Mouse (Mus musculus): ENCODE results near the gene Atoh7. TPM values are rescaled to one million over a fixed set of nuclear protein-coding genes. Genes with fewer than 3 reads are reported as not detected.
A peak's percentile ranks its signal among the peaks of the same experiment; 100 is the strongest.
"Not testable (repeated sequence)": the region's sequence is repeated elsewhere in the genome, so short reads cannot be mapped to it uniquely, and the experiment has no call there.

The Atoh7 gene
- total RNA-seq (2022) = under 1 TPM in 1 of 4 experiments, not detected in 3; 0.46 TPM

GRCm38 (mm10) chr10:63099521-63099920, at the start of gene Atoh7:
Atoh7 (plus strand) TSS chr10:63099651.
- no peak for DNase-seq (ENCODE audit: low spot score in 2 of 2)

DNA sequence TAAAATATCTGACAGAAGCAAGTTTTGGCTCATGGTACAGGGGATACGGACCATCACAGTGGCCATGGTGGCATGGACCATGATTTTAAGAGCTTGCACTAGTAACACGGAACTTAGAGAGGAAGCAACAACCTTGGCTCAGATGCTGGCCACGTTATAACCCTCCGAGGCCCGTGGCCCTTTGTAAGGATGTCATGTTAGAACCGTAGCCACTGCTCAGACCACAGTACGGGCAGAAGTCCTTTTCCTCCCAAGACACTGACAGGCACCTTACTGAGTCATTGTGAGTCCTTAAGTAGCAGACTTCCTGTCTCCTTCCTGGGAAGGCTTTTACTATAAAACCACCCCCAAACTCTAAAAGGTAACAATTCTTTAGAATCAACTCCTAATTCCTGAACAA, 48.2 kb upstream of the Atoh7 start:
- no peak for DNase-seq (ENCODE audit: low spot score in 2 of 2)

DNA sequence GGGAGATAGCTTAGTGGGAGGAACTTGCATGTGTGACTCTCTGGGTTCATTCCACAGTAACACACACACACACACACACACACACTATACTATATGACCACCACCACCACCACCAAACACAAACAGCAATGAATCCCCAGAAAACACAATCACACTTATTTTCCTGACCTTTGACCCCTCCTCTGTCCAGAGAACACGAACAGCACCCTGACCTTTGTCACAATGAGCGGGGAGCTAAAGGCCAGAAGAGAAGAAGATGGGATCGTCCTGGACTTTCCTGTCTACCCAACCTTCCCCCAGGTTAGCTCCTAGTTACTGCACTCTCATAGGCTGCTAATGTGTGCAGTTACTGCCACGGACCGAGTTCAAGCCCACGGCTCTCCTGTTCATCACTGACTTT, 47.4 kb upstream of the Atoh7 start:
- no peak for DNase-seq (ENCODE audit: low spot score in 2 of 2)

- DNase-seq (ENCODE audit: low spot score in 2 of 2) = no peak
Observed at GRCm38 (mm10) chr10:63053007-63053406, 46.4 kb upstream of the Atoh7 start.

DNA sequence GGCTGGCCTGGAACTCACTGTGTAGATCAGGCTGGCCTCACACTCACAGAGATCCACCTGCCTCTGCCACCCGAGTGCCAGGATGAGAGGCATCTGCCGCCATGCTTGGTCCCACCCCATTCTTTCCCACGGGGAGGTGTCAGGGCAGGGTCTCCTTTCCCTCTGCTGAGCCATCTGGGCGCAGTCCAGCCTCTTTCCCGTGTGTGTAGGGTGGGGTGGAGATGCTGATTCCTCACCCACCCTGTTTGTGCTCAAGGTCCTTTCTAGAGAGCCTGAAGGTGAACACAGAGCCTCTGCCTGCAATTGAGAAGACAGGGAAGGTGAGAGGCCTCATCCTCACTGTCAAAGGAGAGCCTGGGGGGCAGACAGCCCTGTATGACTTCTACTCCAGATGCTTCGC, 45.4 kb upstream of the Atoh7 start:
- DNase-seq (ENCODE audit: low spot score in 2 of 2) = not testable (repeated sequence)

GRCm38 (mm10) chr10:63054586-63054985, 44.9 kb upstream of the Atoh7 start:
- no peak for DNase-seq (ENCODE audit: low spot score in 2 of 2)

- no peak for DNase-seq (ENCODE audit: low spot score in 2 of 2)
Observed at GRCm38 (mm10) chr10:63056966-63057750, 42.3 kb upstream of the Atoh7 start.

DNA sequence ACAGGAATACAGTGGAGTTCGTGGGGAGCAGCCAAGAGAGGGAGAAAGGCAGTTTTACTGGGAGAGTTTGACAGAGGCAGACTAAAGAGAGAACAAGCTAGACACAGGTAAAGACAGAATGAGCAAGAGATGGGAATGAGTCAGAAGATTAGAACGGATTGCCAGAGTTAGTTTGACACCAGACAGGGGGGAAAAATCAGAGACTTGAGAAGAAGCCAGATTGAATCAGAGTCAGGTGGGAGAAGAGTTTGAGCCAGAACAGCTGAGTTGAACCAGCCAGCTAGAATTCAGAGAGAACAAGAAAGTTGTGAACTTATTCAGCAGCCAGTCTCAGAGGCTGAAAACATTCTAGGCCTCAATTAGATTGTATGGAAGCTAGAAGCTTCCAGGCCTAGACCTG, 39.6 kb upstream of the Atoh7 start, which contains the start of gene Pbld1:
Gene Pbld1 (plus strand): TSS at position 301 of the 400 bp plus-strand sequence.
- DNase-seq (ENCODE audit: low spot score in 2 of 2) = no peak

DNA sequence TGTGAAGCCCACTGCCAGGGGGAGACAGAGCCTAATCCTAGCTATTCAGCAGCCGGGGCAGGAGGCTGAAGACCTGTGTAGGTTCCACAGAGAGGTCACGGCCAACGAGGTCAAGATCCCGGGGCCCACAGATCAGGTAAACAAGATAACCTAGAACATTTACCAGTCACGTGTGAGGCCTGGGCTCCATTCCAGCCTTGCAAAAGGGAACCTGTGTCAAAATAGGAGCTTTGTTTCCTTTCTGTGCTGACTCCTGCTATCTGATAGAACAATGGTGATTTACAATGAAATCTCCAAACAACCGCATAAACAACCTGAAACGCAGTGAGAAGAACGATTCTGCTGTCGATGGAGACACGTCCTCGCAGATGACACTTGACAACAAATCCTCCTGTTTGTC, 39.0 kb upstream of the Atoh7 start:
- no peak for DNase-seq (ENCODE audit: low spot score in 2 of 2)

DNA sequence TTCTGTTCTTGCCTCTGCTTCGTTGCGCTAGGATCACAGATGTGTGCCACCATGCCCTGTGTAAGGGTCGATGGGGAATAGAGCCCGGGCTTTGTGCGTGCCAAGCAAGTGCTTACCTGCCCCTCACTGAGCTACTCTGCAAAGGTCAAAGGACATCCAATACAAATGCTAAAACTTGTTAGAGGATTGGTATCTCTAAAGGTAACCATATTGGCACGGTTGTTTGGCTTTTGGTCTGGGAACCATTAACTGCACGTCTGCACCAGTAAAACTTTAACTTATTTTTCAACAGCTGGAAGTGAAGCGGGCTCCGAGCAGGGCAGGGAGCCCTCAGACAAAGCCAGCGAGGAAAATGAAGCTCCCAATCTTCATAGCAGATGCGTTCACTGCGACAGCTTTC, 38.2 kb upstream of the Atoh7 start:
- no peak for DNase-seq (ENCODE audit: low spot score in 2 of 2)

DNA sequence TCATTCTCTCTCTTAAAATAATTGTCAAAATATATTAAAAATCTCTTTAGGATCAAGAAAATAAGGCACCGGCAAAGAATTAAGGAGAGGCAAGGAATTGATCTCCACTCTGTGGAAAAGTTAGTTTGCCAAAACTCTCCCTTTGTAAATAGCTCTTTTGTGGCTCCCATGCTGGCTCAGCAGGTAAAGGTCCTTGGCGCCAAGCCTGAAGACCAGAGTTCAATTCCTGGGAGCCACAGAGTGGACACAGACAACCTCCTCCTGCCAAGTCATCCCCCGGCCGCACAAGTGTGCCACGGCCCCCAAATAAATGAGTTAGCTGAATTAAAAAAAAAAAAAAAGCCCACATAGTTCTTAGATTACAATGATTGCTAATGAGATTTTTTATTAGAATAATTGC, 36.8 kb upstream of the Atoh7 start:
- DNase-seq (ENCODE audit: low spot score in 2 of 2) = no peak

DNA sequence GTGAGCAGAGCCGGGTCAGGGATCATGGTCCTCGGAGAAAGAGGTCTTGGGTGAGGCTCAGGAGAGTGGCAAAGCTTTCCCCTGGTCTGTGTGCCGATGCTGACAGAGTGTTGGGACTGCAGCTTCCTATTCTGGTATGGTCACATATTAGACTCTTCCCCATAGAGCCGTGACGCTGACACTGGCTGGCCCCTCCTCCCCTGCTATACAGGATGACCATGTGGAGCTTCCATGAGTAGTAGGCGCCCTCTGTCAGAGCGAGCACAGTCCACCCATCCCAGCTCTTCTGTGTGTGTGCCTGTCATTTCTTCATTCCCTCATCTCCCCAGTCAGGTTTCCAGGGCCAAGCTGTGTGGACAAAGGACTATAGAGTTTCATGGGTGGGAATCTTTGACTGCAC, 36.1 kb upstream of the Atoh7 start:
- DNase-seq (ENCODE audit: low spot score in 2 of 2) = no peak

- DNase-seq (ENCODE audit: low spot score in 2 of 2) = no peak
Observed at GRCm38 (mm10) chr10:63064516-63064915, 34.9 kb upstream of the Atoh7 start.

GRCm38 (mm10) chr10:63065561-63065960, 33.9 kb upstream of the Atoh7 start:
- no peak for DNase-seq (ENCODE audit: low spot score in 2 of 2)

- DNase-seq (ENCODE audit: low spot score in 2 of 2) = peak; percentile 67 to 73
Observed at GRCm38 (mm10) chr10:63065988-63066387, 33.5 kb upstream of the Atoh7 start.

DNA sequence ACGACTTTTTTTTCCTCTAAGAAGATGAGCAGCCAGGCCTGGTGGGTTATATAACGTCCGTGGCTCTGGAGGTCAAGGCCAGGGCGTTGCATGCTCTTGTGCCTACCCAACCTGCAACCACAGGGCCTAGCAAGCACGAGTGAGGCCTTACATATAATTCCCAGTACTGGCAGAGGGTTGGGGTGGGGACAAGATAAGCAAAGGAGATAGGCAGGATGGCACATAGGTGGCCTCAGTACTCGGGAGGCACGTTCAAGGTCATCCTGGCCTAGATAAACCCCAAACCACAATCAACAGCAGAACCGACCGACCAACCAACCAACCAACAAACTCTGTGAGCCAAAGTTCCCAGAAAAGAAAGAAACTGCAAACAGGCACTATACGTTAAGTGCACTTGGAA, 13.1 kb upstream of the Atoh7 start:
- DNase-seq (ENCODE audit: low spot score in 2 of 2) = no peak

- no peak for DNase-seq (ENCODE audit: low spot score in 2 of 2)
Observed at GRCm38 (mm10) chr10:63089103-63089757, 10.2 kb upstream of the Atoh7 start.

DNA sequence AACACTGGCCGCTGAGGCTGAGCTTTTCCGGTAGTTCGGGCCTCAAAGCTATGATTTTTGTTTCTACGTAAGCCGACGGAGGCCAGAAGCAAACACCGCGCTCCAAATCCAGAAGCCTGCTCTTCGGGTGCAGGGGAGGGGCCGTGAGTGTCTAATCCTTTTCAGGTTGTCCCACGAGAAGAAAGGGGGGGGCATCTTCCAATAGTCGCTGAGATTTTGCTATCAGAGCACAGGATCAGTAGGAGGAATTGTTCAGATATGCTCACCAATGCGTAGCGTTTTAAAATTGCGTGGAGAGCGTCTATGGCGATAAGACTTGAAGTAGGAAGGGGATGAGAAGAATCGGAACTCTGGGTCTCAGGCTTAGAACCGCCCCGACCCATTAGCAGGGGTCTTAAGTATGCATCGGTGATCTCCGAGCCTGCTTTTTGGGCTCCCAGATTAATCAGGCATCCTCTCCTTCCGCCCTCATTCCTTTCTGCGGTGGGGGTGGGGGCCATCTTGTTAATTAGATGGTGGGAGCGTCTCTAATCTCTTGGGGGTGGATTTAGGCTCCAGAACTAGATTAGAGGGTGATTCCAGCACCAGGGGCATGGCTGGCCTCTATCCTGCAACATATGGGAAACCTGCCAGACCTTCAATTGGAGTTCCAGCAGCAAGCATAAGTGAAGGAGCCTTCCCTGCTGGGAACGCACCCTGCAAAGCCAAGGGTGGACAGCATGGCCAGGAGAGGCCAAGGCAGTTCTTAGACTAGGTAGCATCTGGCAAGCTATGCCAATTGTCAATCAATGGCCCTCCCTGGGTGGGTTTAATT, 9.5 kb upstream of the Atoh7 start:
- DNase-seq (ENCODE audit: low spot score in 2 of 2) = no peak

- DNase-seq (ENCODE audit: low spot score in 2 of 2) = no peak
Observed at GRCm38 (mm10) chr10:63091915-63092314, 7.5 kb upstream of the Atoh7 start.

DNA sequence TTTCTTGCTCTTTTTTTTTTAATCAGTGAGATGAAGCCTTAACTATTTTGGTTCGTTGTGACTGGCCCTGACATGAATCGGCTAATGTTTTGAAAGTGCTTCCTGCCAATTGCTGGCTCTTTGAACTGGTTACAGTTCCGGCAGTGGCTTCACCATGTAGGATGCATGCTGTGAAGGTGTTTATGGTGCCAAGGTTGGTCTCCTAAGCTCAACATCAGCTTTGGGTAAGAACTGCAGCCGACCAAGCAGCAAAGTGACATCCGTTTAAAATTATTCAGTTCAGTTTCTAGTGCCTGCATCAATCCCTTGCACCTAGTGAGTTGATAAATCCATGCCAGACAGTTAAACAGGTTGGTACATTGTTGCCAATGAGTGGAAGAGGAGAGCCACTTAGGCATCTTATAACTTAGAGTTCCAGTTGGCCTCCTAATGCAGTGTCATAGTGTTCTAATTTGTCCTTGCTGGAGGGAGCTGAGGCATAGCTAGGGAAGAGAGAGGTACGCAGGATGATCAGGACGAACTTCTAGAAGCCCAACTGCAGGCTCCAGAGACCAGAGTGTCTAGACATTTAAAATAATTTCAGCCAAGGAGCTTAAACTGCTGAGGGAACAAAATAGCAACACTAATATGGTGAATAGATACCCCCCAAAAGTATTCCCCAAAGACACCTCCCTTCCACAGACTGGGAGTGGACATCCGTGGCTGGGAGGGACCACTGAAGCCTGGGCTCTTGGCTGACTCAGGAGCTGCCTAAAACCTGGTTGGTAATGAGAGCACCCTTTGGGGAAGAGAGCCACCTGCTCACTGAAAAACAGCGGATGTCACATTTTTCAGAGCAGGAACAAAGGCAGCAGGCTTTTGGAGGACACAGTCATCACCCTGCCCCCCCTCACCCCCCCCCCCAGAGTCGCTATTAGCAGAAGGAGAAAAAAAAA, 6.6 kb upstream of the Atoh7 start:
- no peak for DNase-seq (ENCODE audit: low spot score in 2 of 2)

DNA sequence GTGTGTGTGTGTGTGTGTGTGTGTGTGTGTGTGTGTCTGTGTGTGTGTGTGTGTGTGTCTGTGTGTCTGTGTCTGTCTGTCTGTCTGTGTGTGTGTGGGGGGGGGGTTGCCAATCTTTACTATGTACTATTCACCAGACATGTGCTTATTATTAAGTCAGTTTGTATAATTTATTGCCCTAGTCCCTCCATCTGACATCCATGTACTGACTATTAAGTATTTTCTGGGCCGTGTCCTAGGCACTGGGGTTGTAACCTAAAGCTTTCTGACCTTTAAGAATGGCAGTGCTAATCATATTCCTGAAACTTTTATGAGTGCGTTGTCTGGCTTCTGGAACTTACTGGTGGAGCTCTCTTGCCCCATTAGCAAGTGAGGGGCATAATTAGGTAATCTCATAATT, 2.7 kb upstream of the Atoh7 start:
- DNase-seq (ENCODE audit: low spot score in 2 of 2) = no peak

Data from gastrocnemius, adult 8-10 months (tissue).